Mouse (Mus musculus): ENCODE measurements around the gene Nans. TPM values are rescaled to one million over a fixed set of nuclear protein-coding genes. Genes with fewer than 3 reads are reported as not detected.

Nans gene
- polyA plus RNA-seq (2012; rRNA removed), result 72.6 and 86.8 TPM in 2 replicates

DNA sequence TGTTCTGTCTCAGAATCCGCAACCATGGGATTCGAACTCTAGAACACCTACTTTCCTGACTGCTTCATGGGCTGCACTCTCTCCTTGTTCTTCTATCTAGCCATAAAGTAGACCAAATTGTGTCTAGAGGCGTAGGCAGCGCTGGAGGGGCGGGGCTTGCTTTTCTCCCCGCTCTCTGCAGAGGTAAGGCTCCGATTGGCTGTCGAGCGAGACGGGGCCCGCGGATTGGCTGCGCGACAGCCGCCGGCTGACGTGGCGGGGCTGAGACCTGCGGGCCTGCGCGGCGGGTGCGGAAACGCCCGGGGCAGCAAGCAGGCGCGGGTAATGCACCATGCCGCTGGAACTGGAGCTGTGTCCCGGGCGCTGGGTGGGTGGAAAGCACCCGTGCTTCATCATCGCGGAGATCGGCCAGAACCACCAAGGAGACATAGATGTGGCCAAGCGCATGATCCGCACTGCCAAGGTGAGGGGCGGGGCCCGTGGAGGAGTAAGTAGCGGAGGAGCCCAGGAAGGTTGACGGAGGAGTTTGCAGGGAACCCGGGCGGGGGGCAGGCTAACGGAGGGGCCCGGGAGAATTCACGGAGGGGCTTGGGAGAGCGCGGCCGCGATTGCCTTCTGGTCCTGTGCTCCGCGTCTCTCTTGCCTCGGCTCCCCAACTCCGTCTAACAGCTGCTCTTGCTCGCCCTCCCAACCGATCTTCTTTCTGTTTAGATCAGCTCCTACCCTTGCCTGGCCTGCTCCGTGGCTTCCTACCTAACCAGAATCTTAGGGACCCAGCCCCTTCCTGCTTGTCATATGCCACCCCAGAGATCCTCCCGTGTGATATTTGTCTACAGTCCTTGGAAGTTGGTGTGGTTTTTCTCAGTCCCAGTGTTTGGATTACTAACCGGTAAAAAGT is at the start of gene Nans:
TSS of gene Nans (plus strand) at position 221 of the 898 bp plus-strand sequence.
- peak; percentile 87 for DNase-seq (ENCODE audit: low read depth, low spot score)
- 2% methylated on average over 58 of the region's 58 CpGs for WGBS

DNA sequence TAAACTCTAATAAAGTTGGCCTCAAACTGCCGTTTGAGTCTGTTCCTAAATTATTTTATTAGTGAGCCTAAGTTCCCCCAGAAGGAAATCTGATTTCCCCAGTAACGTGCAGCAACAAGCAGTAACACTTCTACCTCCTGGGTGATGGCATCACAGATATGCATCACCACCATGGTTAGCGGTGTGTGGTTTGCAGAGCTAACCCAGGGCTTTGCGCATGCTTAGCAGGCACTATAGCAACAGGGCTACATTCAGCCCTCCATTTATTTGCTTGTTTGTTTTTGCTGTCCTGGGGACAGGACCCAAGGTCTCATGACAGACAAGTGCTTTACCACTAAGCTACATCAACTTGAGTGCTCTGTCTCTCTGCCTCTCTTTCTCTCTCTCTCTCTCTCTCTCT is 46.5 kb upstream of the Nans start:
- WGBS, result 52% methylated on average over 4 of the region's 4 CpGs
- DNase-seq (ENCODE audit: low read depth, low spot score), result no peak

DNA sequence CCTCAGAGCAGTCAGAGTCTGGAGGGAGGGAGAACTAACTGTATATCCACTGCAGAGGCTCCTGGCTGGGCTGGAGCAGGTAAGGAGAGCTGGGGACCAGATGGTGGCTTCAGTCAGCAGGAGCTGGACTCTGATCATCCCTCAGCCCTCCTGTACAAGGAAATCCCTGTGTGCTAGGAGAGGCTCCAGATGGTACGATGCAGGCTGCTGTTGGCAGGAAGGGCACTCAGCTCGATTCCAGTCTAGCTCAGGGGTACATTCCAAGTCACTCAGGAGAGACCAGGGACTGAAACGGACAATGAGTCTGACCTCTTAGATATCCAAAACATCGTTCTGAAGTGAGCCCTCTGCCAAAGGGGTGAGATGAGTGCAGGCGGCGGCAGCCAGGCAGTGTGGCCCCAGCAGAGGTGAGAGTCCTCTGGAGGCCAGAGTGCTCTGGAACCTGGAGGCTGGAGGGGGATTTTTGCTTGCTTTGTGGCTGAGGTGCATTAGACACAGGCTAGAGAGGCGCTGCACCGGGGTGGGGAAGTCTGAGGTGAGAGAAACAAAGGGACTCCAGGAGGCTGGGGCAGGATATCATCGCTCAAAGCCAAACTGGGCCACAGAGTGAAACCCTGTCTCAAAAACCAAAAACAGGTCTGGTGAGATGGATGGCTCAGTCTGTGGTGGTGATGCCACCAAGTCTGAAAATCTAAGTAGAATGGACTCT is 43.7 kb upstream of the Nans start:
- WGBS, result 50% methylated on average over 9 of the region's 9 CpGs
- DNase-seq (ENCODE audit: low read depth, low spot score), result no peak

DNA sequence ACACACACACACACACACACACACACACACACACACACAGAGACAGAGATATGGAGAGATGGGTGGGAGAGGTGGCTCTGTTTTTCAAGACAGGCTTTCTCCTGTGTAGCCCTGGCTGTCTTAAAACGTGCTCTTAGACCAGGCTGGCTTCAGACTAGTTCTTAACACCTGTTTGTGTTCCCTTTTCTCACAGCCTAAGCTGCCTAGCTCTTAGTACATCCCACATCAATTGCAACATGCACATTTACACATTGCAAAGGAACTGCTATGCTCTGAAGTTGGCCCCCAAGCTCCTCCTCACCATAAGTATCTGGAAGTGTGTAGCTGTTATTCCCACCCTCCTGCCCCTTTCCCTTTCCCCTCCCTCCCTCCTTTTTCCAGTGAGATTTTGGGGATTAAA is 41.6 kb upstream of the Nans start:
- WGBS, result 30% methylated on average over 1 of the region's 1 CpGs
- no peak for DNase-seq (ENCODE audit: low read depth, low spot score)

DNA sequence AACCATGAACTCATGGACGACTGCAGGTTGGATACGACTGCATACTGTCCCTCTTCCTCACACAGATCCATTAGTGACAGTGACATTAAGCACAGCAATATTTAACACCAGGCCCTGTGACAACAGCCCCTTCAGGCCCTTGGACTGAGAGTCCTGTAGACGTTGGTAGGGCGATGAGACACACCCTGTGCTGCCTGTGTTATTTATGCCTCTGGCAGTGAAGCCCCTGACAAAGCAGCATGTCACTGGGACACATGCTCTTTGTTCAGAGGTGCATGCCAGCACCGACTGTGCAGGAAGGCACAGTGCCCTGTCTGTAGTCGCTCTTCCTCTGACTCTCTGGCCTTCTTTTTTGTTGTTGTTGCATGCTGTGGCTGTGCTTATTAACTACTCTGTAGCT is 40.2 kb upstream of the Nans start:
- WGBS, result 67% methylated on average over 6 of the region's 6 CpGs
- DNase-seq (ENCODE audit: low read depth, low spot score), result no peak

DNA sequence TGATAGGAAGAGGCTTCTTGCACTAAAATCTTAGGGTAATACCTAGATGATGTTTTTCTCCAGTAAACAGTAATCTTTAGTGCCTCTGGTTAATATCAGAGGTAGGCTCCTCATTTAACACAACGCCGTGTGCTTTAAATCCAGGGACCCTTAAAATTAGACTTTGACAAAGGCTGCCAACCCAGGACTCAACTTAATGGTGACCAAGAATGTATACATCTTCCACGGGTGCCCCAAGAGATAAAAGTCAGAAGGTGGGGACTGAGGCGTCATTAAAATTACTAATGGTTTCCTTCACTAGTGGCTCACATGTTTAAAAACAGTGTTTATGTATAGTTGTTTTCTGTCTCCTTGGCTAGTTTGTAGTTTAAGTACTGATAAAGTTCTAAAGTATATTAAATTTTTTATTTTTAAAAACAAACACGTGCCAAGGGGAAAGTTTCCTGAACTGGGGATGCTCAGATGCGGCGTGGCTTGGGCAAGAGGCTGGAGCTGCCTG is 39.0 kb upstream of the Nans start:
- 40% methylated on average over 7 of the region's 7 CpGs for WGBS
- DNase-seq (ENCODE audit: low read depth, low spot score), result no peak

DNA sequence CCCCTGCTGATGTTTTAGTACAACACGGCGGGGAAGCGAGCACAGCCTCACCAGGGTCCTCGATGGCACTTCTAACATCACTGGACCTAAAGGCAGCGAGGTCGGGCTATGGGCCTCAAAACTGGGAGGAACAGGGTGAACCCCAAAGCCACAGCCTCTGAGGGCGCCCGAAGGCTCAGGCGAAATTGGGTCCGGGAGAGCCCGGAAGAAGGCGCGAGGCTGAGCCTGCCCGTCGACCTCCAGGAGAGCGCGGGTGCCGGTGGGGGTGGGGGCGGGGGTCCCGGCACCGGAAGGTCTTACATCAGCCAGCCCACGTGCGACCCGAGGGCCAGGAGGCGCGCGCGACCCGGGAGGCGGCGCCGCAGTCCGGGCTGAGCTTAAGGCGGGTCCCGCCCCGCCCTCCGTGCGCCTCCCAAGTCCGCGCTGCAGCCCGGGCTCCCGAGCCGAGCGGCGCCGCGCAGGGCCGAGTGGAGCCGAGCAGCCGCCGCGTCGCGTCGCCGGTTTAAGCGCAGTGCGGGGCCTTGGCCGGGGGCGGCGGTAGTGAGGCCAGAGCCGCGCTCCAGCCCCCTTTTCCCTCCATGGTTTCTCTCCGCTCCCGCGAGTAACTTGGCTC is 38.4 kb upstream of the Nans start, which contains the start of gene Anp32b:
TSS of gene Anp32b (plus strand) at position 384 of the 613 bp plus-strand sequence.
- peak; percentile 45 for DNase-seq (ENCODE audit: low read depth, low spot score)
- under 1% methylated on average over 52 of the region's 66 CpGs for WGBS

DNA sequence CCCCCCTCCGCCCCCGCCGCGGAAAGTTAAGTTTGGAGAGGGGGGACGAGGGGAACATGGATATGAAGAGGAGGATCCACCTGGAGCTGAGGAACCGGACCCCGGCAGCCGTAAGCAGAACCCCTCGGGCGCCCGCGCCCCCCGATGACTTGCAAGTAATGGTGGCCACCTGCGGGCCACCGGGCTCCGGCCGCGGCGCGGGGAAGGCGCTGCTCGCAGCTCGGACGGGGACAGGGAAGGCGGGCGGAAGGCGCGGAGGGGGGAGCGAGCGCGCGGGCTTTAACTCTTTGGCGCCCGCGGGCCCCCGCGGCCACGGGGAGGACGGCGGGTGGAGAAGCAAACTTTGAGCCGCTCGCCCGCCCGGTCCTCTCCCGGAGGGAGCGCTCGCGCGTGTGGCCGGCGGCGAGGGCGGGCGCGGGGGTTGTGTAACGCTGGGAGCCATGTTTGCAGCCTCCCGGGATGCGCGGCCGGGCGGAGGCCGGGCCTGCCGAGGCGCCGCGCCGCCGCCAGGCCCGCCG is 37.7 kb upstream of the Nans start:
- WGBS, result 2% methylated on average over 66 of the region's 70 CpGs
- no peak for DNase-seq (ENCODE audit: low read depth, low spot score)

DNA sequence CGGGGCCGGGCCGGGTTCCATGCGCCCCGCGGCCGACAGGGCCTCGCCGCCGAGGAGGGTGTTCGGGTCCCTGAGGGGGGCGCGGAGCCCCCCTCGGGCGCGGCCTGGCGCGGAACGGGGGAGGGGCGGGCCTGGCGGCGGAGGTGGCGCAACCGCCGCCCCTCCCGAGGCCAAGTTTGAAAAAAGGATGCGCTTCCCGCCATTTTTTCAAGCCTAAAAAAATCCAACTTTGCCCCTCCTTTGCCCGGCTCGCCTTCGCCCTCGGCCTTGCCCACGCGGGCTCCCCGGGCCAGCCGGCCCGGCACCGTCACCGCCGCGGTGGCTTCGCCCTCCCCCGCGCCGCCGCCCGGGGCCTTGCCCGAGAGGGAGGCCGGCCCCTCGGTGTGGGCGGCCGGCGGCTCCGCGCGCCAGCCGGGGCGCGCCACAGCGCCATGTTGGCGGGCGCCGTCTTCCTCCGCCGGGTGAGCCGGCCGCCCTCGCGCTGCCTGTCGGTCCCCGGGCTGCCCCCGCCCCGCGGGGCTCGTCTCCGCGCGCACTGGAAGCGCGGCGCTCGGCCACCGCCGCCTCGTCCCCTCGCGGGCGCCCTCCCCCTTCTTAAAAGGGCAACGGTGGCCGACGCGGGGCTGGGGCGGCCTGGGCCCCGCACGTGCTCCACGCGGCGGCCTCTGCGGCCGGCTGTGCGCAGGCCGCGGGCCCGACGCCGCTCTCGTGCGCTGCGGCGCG is 37.1 kb upstream of the Nans start:
- WGBS, result 1% methylated on average over 106 of the region's 111 CpGs
- no peak for DNase-seq (ENCODE audit: low read depth, low spot score)

DNA sequence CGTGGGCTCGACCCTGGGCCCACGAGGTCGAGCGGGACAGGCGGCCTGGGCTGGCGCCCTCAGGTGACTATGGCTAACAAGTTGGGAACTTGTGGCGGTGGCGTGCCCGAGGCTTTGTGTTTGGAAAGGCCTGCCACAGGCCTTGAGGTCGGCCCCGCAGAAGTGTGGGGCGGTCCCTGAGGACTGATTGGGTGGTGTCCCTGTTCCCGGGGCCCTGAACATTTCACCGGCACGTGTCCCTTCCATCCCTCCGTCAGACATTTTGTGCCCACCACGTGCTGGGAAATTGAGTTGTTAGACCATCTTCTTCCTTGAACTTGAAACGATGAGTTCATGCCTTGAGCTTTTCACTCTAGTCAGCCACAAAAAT is 36.6 kb upstream of the Nans start:
- under 1% methylated on average over 19 of the region's 19 CpGs for WGBS
- DNase-seq (ENCODE audit: low read depth, low spot score), result peak; percentile 18

DNA sequence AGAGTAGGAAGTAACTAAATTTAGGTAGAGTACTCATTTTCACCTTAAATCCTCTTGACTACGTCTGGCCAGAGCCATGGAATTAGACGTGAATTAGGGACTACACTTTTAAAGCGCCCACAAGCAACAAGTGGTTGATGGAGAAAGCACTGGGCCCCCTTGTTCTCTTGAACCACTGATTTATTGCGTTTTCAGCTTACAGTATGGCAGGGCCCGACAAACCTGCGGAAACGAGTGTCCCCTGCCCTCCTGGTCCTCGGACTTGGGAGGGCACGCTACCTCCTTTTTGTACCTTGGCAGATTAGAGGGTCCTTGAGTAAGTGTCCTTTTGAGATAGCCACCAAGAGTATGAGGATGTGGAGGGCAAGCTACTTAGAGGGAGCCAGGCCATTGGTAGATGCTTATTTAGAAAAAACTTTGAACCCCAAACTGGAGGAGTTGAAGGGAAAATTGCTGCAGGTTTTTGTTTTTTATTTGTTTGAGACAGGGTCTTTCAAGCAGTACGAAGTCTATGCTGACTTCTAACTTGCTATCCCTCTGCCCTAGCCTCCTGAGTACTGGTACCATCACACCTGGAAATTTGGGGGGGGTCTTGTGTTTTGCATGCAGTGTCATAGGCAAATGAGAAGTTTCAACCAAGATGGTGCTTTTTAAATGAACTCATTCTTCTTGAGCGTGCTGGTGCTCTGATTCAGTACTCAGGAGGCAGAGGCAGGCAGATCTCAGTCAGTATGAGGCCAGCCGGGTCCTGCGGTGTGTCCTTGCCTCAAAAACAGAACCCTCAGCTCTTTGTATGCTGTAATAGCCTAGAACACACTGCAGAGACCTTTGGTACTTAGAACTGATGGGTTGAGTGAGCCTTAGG is 36.0 kb upstream of the Nans start:
- no peak for DNase-seq (ENCODE audit: low read depth, low spot score)

DNA sequence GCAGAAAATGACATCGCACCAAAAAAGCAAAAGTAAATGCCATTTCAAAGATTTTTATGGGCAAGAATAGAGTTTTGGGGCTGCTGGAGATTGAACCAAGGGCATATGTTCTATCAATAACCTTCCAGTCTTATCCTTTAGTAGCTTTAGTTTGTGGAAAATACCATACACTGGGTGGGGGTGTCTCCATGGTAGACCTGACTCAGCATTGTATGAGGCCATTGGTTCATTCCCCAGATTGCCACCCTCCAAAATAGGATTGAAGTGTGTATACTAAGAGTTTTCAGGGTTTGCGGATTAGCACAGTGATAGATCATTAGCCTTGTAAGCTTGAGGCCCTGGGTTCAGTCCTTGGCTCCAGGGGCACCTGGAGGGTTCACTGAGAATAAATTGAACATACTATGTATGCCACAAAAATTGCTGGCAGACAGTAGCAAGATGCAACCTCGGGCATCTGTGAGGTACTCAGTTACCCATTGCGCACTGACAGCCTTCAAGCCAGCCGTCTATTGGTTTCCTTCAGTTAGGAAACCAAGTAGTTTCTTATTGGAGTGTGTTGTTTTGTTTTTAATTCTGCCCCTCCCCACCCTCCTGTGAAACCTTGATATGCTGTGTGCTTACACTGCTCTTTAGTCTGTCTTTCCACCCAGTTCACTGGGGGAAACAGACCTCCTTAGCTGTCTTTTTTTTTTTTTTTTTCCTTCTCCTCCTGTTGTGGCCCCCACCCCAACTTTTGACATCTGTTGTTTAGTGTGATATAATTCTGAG is 34.8 kb upstream of the Nans start:
- 68% methylated on average over 5 of the region's 5 CpGs for WGBS
- DNase-seq (ENCODE audit: low read depth, low spot score), result no peak

More for the DNA sequence above, 36.0 kb upstream of the Nans start:
- 53% methylated on average over 13 of the region's 13 CpGs for WGBS

DNA sequence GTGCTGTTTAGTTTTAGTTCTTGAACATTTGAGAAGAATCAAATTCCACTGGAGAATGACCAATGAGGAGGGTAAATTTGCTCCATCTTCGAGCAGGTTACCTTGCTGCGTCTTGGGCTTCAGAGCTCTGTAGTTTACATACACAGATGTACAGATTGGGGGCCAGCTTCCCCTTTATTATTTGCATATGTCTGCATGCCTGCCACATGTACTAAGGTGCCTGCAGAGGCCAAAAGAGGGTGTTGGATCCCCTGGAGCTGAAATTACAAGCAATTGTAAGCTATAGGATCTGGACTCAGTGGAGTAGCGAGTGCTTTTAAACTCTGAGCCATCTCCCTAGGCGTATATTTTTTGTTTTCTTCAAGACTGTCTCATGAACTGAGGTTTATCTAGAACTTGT is 32.3 kb upstream of the Nans start:
- no peak for DNase-seq (ENCODE audit: low read depth, low spot score)
- WGBS, result 79% methylated on average over 4 of the region's 4 CpGs

DNA sequence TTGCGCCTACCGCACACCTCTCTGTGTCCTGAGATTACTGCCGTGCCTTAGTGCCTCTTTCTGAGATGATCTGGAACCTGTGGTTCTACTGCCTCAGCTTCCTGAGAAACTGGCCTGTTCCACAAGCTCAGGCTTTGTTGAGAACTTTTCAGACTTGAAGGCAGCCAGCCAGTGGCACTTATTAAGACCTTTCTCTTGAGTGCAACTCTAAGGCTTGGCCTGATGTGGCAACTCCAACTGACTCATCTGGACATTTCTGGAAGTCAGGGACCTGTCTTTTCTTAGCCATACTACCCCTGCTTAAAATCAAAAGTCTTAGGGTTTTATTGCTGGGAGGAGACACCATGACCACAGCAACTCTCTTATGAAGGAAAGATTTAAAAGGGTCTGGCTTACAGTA is 31.9 kb upstream of the Nans start:
- no peak for DNase-seq (ENCODE audit: low read depth, low spot score)
- 94% methylated on average over 3 of the region's 3 CpGs for WGBS

DNA sequence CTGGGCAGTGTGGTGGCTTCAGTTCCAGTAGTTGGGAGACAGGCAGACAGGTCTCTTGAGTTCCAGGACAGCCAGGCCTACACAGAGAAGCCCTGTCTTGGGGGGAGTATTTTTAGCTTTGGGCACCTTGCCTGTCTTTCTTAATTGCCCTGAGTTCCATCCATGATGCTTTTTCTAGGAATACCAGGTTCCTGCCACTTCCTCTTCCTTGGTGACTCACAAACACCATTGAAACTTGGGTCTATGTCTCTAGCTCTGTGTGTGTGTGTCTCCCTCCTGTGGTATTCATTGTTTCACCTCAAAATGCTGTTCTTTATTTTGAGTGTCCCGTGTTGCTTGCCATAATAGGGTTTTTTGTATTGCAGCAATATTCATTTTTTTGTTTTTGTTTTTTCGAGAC is 30.6 kb upstream of the Nans start:
- WGBS, result 80% methylated on average over 2 of the region's 2 CpGs
- no peak for DNase-seq (ENCODE audit: low read depth, low spot score)

DNA sequence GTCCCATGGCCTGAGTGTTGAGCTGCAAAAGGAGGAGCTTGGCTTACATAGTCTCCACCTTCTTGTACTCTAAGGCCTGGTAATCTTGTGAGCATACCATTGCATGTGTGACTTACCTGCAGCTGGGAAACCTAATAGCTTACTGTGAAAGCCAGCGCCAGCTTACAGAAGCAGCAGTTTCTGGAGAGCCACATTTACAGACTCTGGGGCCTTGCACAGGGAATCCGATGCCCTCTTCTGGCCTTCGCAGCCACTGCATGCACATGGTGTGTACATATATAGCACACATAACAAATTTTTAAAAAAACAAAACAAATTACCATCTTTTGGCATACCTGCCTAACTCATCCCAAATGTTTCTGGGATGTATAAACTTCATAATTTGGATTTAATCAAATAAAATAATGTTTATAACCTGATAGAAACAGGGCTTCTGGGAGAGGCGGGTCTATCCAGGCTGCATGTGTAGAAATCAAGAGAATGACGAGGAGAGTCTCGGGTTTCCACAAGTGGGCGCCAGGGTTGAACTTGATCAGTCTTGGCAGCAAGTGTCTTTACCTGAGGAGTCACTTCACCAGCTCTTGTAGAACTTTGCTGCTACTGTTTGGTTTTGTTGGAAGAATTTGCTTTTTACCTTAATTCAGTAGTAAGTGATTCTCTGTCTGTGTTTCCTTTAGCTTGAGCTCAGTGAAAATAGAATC is 25.8 kb upstream of the Nans start:
- no peak for DNase-seq (ENCODE audit: low read depth, low spot score)
- WGBS, result 87% methylated on average over 7 of the region's 7 CpGs

DNA sequence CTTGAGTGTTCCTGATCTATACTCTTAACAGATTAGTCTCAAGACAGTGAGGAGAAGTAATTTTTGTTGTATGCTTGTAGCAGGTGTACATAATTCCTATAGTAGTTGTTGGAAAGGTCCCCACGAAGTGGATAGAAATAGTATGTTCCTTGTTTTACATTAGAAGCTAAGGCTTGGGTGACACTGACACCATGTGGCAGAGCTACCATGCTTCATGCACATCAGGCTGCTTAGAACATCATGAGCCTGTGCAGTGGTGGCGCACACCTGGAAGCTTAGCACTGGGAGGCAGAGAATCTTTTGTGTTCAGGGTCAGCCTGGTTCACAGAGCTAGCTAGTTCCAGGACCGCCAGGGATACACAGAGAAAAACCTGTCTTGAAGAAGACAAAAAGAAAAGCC is 23.3 kb upstream of the Nans start:
- WGBS, result 76% methylated on average over 3 of the region's 3 CpGs

More for the DNA sequence above, 23.3 kb upstream of the Nans start:
- no peak for DNase-seq (ENCODE audit: low read depth, low spot score)

Measured in large intestine, adult 2 months (tissue).